Mouse (Mus musculus): ENCODE results near the gene Tenm3. TPM values are rescaled to one million over a fixed set of nuclear protein-coding genes. Genes with fewer than 3 reads are reported as not detected.

The Tenm3 gene
- polyA plus RNA-seq, 1 experiment from 2014 or later, result 31.6 TPM

- no peaks in the 10 kb centered on the region for H3K4me1 ChIP-seq (replicated peaks)
- peaks cover 4% of the 10 kb centered on the region; the same call in 1 of the 2 replicates for H3K27me3 ChIP-seq (ENCODE audit: insufficient read depth, poor library complexity, severe bottlenecking)
- H3K36me3 ChIP-seq, result peaks cover 15% of the 10 kb centered on the region
- 67% methylated on average over 3 of the region's 3 CpGs for WGBS
- H3K4me3 ChIP-seq, result no peak overlapping the region
- no peaks in the 10 kb centered on the region for H3K9me3 ChIP-seq
- no peak overlapping the region for H3K27ac ChIP-seq
- no peak for DNase-seq (ENCODE audit: low spot score)
These were observed 172.9 kb downstream of the Tenm3 start for GRCm38 (mm10) chr8:48670895-48671294.

DNA sequence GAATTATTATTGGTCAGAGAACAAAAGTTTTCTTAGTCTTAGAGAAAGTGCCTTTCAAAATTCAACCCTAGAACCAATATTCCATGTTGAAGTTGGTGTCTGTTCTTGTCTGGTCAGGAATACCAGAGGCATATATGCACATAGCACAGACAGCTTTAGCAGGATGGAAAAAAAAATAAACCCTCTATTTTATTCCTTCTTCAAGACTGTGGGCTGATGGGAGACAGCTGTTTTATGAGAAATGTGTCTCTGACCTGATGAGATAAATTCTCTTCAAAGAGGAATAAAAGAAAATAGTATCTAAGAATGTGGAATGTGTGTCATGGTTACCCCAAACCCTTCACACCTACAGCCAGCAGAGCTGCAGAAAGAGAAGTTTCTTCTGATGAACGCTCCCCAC, 173.4 kb downstream of the Tenm3 start:
- H3K27ac ChIP-seq, result no peak overlapping the region
- H3K36me3 ChIP-seq, result peaks cover 15% of the 10 kb centered on the region
- 78% methylated on average over 1 of the region's 1 CpGs for WGBS
- H3K4me3 ChIP-seq, result no peak overlapping the region
- no peaks in the 10 kb centered on the region for H3K9me3 ChIP-seq
- no peaks in the 10 kb centered on the region for H3K4me1 ChIP-seq (replicated peaks)
- no peak for DNase-seq (ENCODE audit: low spot score)
- H3K27me3 ChIP-seq (ENCODE audit: insufficient read depth, poor library complexity, severe bottlenecking), result no peaks in the 10 kb centered on the region

DNA sequence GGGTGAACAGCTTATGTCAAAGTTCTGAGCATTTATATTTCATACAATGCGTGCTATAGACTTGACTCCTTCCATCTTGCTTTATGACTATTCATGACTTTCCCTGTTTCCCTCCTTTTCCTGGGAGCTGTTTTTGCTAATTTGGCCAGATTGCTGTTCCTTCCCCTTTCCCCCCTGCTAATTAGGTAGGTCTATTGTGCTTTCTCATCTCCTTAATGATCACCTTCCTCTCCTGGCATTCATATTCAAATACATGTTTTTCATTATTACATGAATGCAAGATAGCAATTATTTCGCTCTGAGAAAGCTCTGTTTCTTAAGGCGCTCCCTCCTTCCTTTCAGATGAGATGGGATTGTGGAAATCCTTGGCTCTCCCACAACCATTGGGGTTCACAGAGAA, 178.6 kb downstream of the Tenm3 start:
- H3K9me3 ChIP-seq, result no peaks in the 10 kb centered on the region
- H3K4me1 ChIP-seq (replicated peaks), result no peaks in the 10 kb centered on the region
- 97% methylated on average over 3 of the region's 3 CpGs for WGBS
- H3K36me3 ChIP-seq, result no peaks in the 10 kb centered on the region
- no peaks in the 10 kb centered on the region for H3K27me3 ChIP-seq (ENCODE audit: insufficient read depth, poor library complexity, severe bottlenecking)
- no peak overlapping the region for H3K27ac ChIP-seq
- no peak for DNase-seq (ENCODE audit: low spot score)
- no peak overlapping the region for H3K4me3 ChIP-seq

DNA sequence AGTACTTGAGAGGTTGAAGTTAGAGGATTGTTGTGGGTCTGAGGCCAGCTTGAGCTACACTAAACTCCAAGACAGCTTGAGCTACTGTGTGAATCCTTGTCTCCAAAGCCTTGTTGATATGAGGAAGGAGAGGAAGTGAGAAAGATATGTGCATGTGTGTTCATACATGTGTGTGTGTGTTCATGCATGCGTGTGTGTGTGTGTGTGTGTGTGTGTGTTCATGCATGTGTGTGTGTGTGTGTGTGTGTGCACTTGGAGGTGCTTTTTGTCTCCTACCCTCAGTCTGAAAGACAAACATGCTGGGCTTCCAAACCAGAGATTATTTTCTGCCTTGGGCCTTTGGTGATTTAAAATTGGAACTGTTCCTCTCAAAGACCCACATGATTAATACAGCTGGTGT, 184.5 kb downstream of the Tenm3 start:
- no peak overlapping the region for H3K27ac ChIP-seq
- no peaks in the 10 kb centered on the region for H3K27me3 ChIP-seq (ENCODE audit: insufficient read depth, poor library complexity, severe bottlenecking)
- H3K9me3 ChIP-seq, result no peaks in the 10 kb centered on the region
- DNase-seq (ENCODE audit: low spot score), result no peak
- no peaks in the 10 kb centered on the region for H3K36me3 ChIP-seq
- no peak overlapping the region for H3K4me3 ChIP-seq
- H3K4me1 ChIP-seq (replicated peaks), result no peaks in the 10 kb centered on the region
- 86% methylated on average over 1 of the region's 1 CpGs for WGBS

- Histone ChIP-seq H3K9me3 (no peaks in the 10 kb centered on the region), H3K36me3 (no peaks in the 10 kb centered on the region), H3K27me3 (ENCODE audit: insufficient read depth, poor library complexity, severe bottlenecking) (no peaks in the 10 kb centered on the region), H3K4me1 (replicated peaks) (no peaks in the 10 kb centered on the region), H3K27ac (no peak overlapping the region), H3K4me3 (no peak overlapping the region)
- 78% methylated on average over 15 of the region's 15 CpGs for WGBS
- no peak for DNase-seq (ENCODE audit: low spot score)
These were observed 188.2 kb downstream of the Tenm3 start for GRCm38 (mm10) chr8:48655381-48656043.

DNA sequence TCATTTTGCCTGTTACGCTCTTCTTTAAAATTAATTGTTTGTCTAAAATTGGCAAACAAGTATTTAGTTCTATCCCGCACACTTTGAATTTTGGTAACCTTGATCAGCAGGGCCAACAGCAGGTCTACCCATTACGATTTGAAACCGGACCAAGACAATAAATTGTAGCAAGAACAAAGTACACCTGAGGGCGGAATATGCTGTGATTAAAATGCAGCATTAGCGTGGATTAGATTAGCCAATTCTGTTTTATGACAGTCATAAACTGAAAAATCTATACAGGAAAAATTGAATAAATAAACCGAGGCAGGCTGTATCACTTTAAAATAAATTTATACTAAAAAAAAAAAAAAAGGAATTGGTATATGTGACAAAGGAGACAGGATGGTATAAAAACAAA, 193.9 kb downstream of the Tenm3 start:
- WGBS, result 95% methylated on average over 7 of the region's 7 CpGs
- Histone ChIP-seq H3K4me3 (no peak overlapping the region), H3K27me3 (ENCODE audit: insufficient read depth, poor library complexity, severe bottlenecking) (no peaks in the 10 kb centered on the region), H3K27ac (no peak overlapping the region), H3K36me3 (no peaks in the 10 kb centered on the region), H3K4me1 (replicated peaks) (peaks cover 7% of the 10 kb centered on the region; the same call in 1 of the 2 replicates), H3K9me3 (no peaks in the 10 kb centered on the region)
- DNase-seq (ENCODE audit: low spot score), result no peak

GRCm38 (mm10) chr8:48649415-48649814, 194.3 kb downstream of the Tenm3 start:
- WGBS, result 79% methylated on average over 7 of the region's 7 CpGs
- no peak overlapping the region for H3K4me3 ChIP-seq
- no peak for DNase-seq (ENCODE audit: low spot score)
- peaks cover 7% of the 10 kb centered on the region; the same call in 1 of the 2 replicates for H3K4me1 ChIP-seq (replicated peaks)
- no peaks in the 10 kb centered on the region for H3K27me3 ChIP-seq (ENCODE audit: insufficient read depth, poor library complexity, severe bottlenecking)
- no peak overlapping the region for H3K27ac ChIP-seq
- H3K36me3 ChIP-seq, result no peaks in the 10 kb centered on the region
- no peaks in the 10 kb centered on the region for H3K9me3 ChIP-seq

GRCm38 (mm10) chr8:48646110-48646509, 197.6 kb downstream of the Tenm3 start:
- DNase-seq (ENCODE audit: low spot score), result peak; percentile 8
- H3K9me3 ChIP-seq, result no peaks in the 10 kb centered on the region
- no peak overlapping the region for H3K4me3 ChIP-seq
- peaks cover 7% of the 10 kb centered on the region for H3K4me1 ChIP-seq (replicated peaks)
- H3K27ac ChIP-seq, result no peak overlapping the region
- WGBS, result 71% methylated on average over 18 of the region's 18 CpGs
- H3K27me3 ChIP-seq (ENCODE audit: insufficient read depth, poor library complexity, severe bottlenecking), result no peaks in the 10 kb centered on the region
- no peaks in the 10 kb centered on the region for H3K36me3 ChIP-seq

- no peaks in the 10 kb centered on the region for H3K27me3 ChIP-seq (ENCODE audit: insufficient read depth, poor library complexity, severe bottlenecking)
- H3K9me3 ChIP-seq, result no peaks in the 10 kb centered on the region
- no peak overlapping the region for H3K4me3 ChIP-seq
- H3K4me1 ChIP-seq (replicated peaks), result no peaks in the 10 kb centered on the region; the same call in 1 of the 2 replicates
- 88% methylated on average over 4 of the region's 4 CpGs for WGBS
- H3K27ac ChIP-seq, result no peak overlapping the region
- DNase-seq (ENCODE audit: low spot score), result no peak
- H3K36me3 ChIP-seq, result no peaks in the 10 kb centered on the region
These were observed 205.6 kb downstream of the Tenm3 start for GRCm38 (mm10) chr8:48638129-48638528.

GRCm38 (mm10) chr8:48636979-48637378, 206.8 kb downstream of the Tenm3 start:
- Histone ChIP-seq H3K4me3 (no peak overlapping the region), H3K27me3 (ENCODE audit: insufficient read depth, poor library complexity, severe bottlenecking) (no peaks in the 10 kb centered on the region), H3K27ac (no peak overlapping the region), H3K9me3 (no peaks in the 10 kb centered on the region), H3K4me1 (replicated peaks) (no peaks in the 10 kb centered on the region; the same call in 1 of the 2 replicates), H3K36me3 (no peaks in the 10 kb centered on the region)
- DNase-seq (ENCODE audit: low spot score), result no peak
- 92% methylated on average over 5 of the region's 5 CpGs for WGBS

- no peaks in the 10 kb centered on the region for H3K4me1 ChIP-seq (replicated peaks)
- WGBS, result 79% methylated on average over 4 of the region's 4 CpGs
- no peak overlapping the region for H3K27ac ChIP-seq
- no peak for DNase-seq (ENCODE audit: low spot score)
- no peaks in the 10 kb centered on the region for H3K36me3 ChIP-seq
- no peak overlapping the region for H3K4me3 ChIP-seq
- H3K27me3 ChIP-seq (ENCODE audit: insufficient read depth, poor library complexity, severe bottlenecking), result no peaks in the 10 kb centered on the region
- H3K9me3 ChIP-seq, result no peaks in the 10 kb centered on the region
These were observed 207.9 kb downstream of the Tenm3 start for GRCm38 (mm10) chr8:48635815-48636214.

DNA sequence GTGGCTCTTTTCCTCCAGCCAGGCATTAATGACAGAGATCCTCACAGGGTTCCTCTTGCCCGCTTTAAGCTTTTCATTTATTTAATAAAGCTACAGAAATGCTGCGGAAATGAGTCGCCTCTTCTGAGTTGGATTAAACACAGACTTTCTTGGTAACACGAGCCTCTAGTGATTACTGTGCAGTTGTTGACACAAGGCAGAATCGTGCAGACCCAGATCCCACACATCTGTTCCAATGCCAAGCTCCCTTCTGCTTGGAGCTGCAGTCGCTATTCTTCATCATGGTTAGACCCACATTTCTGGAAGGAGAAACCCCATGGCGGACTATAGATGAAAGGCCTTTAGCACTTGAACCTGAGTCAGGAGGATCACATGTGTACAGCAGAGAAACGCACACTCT, 210.3 kb downstream of the Tenm3 start:
- DNase-seq (ENCODE audit: low spot score), result no peak
- Histone ChIP-seq H3K27ac (no peak overlapping the region), H3K9me3 (no peaks in the 10 kb centered on the region), H3K27me3 (ENCODE audit: insufficient read depth, poor library complexity, severe bottlenecking) (no peaks in the 10 kb centered on the region), H3K36me3 (no peaks in the 10 kb centered on the region), H3K4me3 (no peak overlapping the region), H3K4me1 (replicated peaks) (no peaks in the 10 kb centered on the region)
- WGBS, result 79% methylated on average over 8 of the region's 8 CpGs

DNA sequence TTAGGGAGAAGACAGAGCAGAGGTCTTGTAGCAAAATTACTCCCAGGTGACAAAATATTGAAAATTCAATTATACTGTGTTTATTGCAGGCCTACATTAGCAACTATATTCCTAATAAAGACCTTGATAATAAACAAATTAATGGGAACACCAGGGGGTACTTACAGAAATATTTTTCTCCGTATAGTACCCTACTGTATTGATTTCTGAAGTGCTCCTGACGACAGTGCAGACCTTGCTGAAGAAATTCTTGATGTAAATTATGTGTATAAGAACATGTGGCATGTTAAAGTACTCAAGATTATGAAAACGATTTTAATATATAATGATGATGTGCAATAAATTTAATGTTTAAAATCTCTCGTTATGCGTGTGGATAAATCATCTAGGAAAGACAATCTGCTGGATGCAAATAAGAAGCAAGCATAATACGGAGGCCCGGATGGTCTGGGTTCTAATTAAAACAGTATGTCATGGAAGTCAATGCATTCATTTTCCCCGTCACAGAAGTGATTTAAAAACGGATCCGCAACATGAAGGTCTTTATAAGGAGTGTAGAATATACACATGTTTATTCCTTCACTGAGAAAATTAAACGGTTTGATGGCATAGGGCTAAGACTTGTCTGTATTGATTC, 221.1 kb downstream of the Tenm3 start:
- H3K27me3 ChIP-seq (ENCODE audit: insufficient read depth, poor library complexity, severe bottlenecking), result no peaks in the 10 kb centered on the region
- H3K4me3 ChIP-seq, result no peak overlapping the region
- 90% methylated on average over 11 of the region's 11 CpGs for whole genome bisulfite sequencing
- H3K4me1 ChIP-seq (replicated peaks), result no peaks in the 10 kb centered on the region
- no peaks in the 10 kb centered on the region for H3K36me3 ChIP-seq
- DNase-seq (ENCODE audit: low spot score), result no peak
- H3K9me3 ChIP-seq, result no peaks in the 10 kb centered on the region
- no peak overlapping the region for H3K27ac ChIP-seq

All from hindbrain, embryonic 10.5 days (tissue).